Mouse (Mus musculus) lung, postnatal 4 days (tissue): ENCODE measurements around the gene Jsrp1.

ENCODE experiments used
- DNase-seq, 2 experiments: peaks; one replicate each; pipeline ENCODE4 v3.0.0; 2021

The Jsrp1 gene

DNA sequence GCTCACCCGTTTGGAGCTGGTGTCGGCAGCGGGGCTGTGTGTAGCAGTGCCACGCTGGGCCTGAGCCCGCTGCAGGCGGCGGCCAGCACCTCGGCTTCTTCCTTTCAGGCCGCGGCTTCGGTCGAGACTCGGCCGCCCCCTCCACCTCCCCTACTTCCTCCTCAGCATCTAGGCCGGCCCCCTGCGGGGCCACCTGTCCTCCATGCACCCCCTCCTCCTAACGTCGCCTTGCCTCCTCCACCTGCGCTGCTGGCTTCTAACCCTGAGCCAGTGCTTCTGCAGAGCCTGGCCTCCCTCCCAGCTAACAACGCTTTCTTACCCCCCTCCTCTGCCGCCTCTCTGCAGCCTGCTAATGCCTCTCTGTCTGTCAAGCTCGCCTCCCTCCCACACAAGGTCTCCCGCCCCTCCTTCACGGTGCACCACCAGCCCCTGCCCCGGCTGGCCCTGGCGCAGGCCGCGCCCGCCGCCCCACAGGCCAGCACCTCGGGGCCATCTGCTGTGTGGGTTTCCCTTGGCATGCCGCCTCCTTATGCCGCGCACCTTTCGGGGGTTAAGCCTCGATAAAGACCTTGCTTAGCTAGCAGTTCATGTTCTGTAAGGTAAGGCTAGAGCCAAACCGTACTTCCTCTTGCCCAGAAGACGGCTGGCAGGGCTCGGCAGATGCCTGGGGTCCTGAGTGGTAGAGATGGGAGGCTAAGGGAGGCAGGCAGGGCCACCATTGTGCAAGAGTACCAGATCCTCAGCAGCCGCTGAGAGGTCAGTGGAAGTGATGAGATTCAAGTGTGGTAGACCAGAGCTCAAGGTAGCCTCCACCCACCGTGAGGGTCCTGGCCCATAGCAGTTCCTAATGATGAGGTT lies 20.9 kb downstream of the Jsrp1 start:
- DNase-seq, result no peak

DNA sequence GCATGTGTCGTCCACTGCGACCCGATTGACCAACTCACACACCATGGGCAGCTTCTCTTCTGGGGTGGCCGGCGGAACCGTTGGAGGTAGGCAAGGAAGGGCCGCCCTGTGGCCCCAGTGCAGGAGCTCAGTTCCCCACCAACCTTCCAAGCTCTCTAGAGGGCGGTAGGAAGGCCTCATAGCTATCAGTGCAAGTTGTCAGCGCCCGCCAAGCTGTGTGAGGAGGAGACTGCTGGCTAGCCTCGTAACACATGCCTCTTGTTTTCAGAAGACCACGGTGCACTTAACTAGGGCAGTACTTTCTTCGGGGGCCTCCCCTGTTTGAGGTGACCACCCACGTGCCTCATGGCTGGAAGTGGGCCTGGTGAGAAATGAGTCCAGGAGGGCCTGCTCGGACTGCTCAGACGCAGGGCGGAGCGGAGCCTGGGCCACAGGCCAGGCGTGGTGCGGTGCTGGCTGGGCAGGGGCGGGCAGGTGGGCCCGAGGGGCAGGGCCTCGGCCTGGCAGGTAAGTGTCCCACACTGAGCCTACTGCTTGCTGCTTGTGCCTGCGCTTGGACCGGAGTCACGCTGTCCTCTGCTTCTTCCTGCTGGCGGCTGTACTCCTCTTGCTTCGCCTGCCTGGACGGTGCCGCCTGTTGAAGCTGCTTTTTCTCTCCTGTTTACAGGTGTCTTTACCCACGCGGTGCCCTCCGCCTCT lies 21.7 kb downstream of the Jsrp1 start:
- peak in 1 of 2 experiments; percentile 44 for DNase-seq

DNA sequence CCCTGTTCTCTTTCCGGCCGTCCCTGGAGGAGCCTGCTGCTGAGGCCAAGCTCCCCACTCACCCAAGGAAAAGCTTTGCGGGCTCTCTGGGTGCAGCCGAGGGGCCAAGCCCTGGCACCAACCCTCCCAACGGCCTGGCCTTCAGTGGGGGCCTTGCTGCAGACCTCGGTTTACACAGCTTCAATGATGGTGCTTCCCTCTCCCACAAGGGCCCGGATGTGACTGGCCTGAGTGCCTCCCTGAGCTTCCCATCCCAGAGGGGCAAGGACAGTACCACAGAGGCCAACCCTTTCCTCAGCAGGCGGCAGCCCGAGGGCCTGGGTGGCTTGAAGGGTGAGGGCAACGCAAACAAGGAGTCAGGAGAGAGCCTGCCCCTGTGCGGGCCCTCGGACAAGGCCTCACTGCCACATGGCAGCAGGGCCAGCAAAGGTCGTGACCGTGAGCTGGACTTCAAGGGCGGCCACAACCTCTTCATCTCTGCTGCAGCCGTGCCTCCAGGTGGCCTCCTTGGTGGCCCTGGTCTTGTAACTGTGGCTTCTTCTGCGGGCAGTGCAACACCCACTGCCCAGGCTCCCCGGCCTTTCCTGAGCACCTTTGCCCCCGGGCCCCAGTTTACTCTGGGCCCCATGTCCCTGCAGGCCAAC lies 22.4 kb downstream of the Jsrp1 start:
- no peak for DNase-seq

DNA sequence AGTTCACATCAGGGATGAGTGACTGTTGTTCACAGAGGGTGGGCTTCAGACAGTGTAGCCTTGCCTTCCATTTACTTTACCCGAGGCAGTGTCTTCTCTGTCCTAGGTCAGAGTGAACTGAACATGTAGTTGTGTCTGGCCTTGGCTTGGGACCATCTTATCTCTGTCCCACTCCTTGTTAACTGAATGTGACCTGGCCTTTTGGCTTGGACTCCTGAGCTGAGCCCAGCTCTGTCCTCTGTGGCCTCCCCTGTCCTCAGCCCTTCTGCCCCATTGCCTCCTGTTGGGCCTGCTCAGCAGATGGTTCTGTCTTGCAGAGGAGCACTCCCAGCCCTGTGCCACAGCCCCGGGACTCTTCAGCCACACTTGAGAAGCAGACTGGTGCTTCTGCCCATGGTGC lies 25.8 kb downstream of the Jsrp1 start:
- no peak for DNase-seq

DNA sequence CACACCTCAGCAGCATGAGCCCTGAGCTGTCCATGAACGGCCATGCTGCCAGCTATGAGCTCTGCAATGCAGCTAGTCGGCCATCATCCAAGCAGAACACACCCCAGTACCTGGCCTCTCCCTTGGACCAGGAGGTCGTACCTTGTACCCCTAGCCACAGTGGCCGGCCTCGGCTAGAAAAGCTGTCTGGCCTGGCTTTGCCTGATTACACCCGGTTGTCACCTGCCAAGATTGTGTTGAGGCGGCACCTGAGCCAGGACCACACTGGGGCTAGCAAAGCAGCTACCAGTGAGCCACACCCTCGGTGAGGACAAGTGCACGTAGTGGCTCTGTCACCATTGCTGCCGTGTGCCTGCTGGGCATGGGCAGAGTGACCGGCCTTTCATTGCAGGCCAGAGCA lies 27.3 kb downstream of the Jsrp1 start:
- no peak for DNase-seq

DNA sequence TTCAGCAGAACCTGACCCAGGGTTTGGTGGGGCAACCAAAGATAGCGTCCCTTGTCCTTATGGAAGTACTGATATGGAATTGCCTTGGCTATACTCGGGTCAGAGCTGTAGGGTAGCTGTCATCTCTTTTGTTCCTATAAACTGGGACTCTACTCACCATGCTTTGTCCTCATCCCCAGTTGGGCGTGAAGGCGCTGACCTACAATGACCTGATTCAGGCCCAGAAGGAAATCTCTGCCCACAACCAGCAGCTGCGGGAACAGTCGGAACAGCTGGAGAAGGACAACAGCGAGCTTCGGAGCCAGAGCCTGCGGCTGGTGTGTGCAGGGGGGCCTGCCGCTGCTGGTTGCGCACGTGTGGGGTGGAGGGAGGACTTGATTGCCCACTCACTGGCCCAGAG lies 28.4 kb downstream of the Jsrp1 start:
- no peak for DNase-seq

DNA sequence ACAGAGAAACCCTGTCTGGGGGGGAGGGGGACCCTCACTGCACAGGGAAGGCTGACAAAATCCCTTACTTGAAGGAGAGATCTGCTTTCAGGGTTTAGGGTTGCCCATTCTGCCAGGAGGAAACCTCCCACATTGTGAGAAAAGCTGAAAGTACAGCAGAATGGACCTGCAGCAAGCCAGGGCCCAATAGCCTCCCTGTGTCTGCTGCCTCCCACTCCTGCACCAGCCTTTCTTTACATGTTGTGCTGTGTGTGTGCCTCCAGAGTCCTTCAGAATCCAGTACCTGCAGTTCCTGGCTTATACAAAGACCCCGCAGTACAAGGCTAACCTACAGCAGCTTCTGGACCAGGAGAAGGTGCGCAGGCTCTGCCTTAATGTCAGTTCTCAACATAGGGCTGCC lies 29.0 kb downstream of the Jsrp1 start:
- DNase-seq, result no peak

DNA sequence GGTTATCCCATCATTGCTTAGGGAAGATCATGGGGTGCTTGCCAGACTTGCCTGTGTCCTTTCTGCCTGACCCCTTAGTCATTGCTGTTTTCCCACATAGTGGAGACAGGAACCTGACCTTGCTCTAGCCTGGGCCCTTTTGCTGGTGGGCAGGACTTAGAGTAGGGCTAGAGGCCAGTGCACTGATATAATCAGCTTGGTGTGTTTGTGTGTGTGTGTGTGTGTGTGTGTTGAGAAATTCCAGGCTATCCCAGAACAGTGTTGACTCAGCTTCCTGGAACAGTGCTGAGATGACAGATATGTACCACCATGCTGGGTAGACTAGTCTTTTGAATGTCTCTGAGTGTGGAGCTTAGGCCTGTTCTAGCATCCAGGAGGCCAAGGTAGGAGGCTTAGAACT lies 33.7 kb downstream of the Jsrp1 start:
- DNase-seq, result no peak

DNA sequence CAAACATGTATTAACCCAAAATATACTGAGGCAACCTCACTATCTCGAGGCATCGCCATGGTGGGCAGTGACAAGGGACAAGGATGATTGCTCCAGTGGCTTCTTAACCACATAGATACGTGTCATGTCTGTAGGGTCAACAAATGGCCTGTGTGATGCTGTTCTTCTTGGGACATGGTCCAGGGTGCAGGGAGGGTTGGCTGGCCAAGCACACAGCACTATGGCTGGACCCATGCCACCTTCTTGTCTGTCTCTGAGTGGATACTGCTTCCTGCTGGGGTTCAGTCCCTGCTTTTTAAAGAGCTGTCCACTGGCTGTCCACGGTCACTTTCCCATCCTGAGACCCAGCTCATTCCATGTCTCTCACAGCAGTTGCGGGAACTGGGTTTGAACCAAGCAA lies 36.2 kb downstream of the Jsrp1 start:
- no peak for DNase-seq

DNA sequence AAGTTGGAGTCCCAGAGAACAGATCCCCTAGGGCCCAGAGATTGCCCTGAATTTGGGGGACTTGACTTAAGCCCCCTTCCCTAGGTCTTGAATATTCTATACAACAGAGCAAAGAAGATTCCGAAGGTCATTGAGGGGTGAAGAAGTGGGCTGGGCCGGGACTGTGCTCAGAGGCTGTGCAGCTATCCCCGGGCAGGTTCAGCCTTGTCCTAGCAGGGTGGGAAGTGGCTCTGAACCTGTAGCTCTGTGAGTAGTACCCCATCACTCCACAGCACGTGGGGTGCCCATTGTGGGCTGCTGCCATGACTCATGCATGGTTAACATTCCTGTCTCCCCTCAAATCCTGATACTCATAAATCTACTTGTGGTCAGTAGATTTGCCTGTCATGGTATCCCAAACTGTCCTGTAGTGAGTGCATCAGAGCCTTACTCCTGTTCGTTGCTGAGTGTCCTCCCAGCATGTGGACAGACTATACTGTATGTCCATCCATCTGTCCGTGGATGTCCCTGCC lies 36.9 kb downstream of the Jsrp1 start:
- no peak for DNase-seq

DNA sequence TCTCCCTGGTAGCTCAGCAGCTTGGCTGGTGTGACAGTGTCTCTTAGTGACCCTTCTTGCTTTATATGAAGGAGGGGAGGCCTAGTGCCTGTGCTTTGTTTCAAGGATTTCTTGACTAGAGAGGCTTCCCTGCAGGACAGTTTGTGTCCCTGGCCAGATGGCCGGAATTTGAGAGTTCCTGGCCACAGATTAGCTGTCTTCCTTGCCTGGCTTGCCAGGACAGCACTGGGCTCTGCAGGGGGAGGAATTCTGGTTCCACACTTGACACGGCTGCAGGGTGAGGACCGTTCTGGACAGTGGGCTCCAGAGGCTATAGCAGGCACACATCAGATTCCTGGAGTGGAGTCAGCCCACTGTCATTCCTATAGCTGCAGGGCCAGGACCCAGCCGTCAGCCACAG lies 37.6 kb downstream of the Jsrp1 start:
- DNase-seq, result no peak

DNA sequence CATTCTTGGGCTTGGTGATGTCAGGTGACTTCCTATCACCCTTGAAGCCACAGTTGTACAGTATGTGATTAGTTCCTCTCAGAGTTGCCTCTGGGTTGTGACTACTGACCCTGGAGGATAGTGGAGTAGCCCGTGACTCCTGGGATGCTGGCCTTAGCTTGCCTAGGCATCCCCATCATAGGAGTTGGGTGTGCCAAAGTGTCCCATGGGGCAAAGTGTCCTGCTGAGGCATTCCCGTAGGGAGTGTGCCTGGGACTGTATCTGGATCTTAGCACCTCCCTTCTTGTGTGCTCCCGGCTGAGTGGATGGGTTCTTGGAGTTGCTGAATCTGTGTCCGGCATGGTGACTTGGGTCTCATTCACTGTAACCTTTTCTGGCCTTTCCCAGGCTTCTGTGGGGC lies 38.3 kb downstream of the Jsrp1 start:
- no peak for DNase-seq

DNA sequence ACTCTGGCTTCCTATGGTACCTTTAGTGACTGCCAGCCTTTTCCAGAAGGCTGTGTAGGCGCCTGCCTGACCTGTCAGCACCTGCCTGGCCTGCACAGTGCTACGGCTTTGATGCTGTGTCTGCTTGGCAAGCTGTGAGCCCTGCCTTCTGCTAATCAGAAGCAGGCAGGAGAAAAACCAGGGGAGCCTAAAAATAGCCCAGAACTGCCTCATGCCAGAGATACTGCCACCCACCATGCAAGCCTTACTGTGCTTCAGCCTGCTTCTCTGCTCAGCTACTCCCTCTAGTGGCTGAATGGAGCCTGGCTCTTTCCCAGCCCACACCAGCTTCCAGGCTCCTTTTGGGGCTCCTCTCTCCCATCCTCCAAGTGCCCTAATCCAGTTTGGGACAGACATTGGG lies 38.7 kb downstream of the Jsrp1 start:
- DNase-seq, result peak; percentile 63 to 81

DNA sequence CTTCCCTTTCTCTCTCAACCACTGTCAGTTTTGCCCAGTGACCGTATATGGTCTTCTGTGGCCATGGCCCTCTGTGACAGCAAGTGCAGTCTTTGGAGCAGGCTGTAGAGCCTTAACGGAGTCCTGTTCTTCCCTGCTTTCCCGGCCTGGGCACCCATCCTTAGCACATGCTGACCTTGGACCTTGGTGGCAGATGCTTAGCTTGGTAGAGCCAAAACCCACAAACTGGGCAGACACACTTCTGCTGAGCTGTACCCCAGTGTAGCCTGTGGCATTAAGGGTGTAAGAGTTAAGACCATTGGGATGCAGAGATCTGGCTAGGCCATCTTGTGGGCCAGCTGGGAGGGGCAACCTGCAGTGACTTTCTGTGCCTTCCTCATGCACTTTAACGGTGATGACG lies 39.5 kb downstream of the Jsrp1 start:
- no peak for DNase-seq

DNA sequence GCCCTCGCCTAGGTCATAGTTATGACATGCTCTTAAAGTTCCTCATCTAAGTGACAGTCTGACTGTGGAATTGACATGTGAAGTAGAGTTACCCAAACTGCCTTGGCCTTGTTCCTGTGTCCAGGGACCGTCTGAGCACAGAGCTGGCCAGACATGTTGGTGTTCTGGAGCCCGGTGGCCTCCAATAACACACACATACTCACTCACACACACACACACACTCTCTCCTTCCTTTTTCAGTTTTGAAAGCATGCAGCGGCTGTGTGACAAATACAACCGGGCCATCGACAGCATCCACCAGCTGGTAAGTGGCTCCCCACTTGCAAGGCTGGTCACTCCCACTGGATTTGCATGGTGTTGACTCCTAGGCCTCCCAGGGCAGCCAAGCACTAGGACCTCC lies 44.9 kb downstream of the Jsrp1 start:
- no peak for DNase-seq

DNA sequence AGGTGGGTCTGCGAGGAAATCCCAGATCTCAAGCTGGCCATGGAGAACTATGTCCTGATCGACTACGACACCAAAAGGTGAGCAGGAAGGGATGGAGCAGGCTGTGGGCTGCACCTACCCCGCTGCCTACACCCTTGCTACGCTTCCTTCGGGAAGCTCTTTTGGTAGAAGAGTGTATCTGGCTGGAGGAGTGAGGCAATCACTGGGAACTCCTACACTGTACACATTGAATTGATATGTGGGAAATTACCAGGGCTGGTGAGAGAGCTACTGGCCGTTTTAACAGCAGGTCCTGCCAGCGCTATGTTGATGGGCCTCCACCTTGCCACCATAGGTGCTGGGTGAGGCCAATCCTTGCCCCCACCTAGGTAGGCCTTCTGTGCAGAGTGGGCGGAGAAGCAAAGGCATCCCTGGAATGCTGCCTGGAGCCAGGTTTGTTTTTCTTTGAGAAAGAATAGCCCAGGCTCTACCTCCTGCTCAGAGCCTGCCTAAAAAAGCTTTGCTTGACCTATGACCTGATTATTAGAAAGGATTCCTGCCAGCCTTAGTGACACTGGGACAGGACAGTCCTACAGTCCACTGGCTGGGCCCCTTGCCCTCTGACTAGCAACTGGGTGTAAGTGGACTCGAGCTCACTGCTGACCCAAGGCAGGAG lies 47.0 kb downstream of the Jsrp1 start:
- DNase-seq, result peak; percentile 27 to 61

DNA sequence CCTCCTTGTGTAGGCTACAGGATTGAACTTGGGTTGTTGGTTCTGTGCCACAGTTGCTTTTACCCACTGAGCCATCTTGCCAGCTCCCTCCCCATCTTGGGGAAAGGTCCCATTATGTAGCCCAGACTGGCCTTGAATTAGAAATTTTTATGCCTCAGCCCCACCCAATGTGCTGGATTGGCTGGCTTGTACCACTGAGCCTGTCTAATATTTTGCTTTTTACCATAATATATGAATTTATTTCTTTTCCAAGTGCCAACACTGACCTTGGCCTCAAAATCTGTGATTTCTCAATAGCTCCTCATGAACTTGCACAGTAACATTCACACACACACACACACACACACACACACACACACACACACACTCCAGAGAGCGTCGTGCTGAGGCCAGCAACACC lies 47.6 kb downstream of the Jsrp1 start:
- no peak for DNase-seq

DNA sequence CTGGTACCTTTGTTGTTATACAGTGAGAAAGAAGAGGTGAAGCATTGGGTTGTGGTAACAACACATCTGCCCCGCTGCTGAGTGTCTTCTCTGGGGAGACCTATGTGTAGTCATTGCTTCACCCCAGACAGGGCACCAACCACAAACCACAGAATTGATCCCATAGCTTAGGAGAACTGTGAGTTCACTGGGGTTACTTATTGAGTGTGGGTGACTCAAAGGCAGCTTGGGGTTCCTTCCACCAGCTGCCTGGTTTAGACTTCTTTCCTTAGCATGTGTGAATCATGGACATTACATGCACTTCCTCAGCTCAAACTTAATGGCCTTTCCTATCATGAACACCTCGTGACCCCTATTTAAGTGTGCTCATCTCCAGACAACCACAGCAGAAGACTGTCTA lies 49.8 kb downstream of the Jsrp1 start:
- DNase-seq, result no peak

DNA sequence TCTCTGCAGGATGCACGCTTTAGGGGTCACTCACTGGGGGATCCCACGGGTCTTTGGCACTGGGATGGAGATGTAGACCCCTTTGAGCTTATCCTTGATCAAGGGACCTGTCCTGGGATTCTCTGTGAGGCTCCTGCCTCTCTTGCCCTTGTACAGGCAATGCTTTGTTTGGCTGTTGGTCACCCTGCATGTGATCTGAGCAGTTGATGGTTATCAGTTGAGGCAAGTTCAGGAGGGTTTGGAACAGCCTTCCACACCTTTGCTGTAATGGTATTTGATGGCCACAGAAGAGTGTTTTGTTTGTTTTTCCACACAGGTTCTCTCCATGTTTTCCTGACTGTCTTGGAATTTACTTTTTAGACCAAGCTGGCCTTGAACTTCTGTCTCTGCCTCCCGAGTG lies 51.5 kb downstream of the Jsrp1 start:
- DNase-seq, result no peak

DNA sequence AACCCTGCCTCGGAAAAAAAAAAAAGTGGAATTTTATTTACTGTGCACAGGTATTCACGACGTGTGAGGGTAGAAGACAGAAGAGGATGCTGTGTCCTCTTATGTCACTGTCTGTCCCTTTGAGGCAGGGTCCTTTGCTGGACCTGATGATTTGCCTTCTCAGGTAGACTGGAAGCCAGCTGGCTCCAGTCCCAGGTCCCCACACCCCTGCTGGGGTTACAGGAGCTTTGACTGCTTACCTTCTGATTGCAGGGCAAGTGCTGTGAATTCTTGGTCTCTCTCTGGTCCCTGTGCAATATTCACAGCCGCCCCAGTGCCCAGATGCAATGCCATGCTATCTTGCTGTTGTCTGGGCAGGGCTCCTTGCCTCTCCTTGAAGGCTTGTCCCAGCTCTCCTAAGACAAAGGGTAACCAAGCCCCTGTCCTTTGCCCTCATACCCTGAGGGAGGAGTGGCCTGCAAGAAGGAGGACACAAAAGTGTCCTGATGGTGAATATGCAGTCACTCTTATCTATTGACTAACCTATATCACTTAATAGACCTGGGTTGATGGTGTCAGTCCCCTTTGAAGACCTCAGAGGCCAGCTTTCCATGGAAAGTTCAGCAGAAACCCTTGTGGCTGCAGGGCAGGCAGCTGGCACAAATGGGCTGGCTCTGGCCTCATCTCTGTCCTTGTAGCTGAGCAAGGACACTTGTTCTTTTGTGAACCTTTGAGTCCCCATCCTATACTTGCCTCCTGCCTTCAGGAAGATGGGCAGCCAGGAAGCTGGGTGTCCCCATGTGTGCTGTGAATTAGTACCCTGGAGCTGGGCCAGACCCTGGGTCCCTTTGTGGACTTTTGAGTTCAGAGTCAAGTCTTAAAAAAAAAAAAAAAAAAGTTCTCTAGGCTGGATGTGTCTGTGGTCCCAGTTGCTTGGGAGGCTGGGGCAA lies 52.4 kb downstream of the Jsrp1 start:
- DNase-seq, result no peak

DNA sequence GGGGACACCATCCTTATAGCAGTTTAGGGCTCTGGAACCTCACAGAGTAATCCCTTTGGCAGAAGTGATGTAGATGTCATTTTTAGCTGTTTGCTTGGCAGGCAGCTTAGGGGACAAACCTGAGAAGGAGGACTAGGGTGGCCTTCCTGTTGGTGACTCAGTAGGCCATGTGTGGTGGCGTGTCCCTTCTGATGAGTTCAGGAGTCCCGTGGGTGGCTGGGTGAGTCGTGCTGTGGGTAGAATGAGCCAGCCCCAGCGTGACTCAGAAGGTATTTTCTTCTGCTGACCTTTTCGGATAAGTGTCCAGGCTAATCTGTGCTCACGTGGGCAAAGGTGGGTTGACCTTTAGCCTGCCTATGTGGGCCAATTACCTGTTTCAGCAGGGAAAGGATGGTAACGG lies 54.6 kb downstream of the Jsrp1 start:
- DNase-seq, result no peak
